Mouse (Mus musculus) liver, postnatal 0 days (tissue): ENCODE data around the gene Fbxl5.

Source experiments
- CTCF ChIP-seq: sonication (generic); IDR thresholded peaks from 2 replicates; pipeline ENCODE4 v1.5.1; 2016; ENCODE audit warnings: antibody characterized with exemption, low read depth
- EP300 ChIP-seq: IDR thresholded peaks from 2 replicates; pipeline ENCODE4 v1.6.1; 2016; ENCODE audit warnings: antibody characterized with exemption, low read depth, mild to moderate bottlenecking

- TF ChIP-seq CTCF (no peak), EP300 (no peak)
Observed at GRCm38 (mm10) chr5:43853868-43854488, 32.5 kb upstream of the Fbxl5 start.
